Mouse (Mus musculus) kidney, postnatal 36 days (tissue): ENCODE measurements around the gene Gcg.
A peak's percentile ranks its signal among the peaks of the same experiment; 100 is the strongest.

Experiments used
- DNase-seq, 2 experiments: peaks; one replicate each; pipeline ENCODE4 v3.0.0; 2021 to 2022; ENCODE audit warnings: mixed read lengths in 2 of 2

The Gcg gene

DNA sequence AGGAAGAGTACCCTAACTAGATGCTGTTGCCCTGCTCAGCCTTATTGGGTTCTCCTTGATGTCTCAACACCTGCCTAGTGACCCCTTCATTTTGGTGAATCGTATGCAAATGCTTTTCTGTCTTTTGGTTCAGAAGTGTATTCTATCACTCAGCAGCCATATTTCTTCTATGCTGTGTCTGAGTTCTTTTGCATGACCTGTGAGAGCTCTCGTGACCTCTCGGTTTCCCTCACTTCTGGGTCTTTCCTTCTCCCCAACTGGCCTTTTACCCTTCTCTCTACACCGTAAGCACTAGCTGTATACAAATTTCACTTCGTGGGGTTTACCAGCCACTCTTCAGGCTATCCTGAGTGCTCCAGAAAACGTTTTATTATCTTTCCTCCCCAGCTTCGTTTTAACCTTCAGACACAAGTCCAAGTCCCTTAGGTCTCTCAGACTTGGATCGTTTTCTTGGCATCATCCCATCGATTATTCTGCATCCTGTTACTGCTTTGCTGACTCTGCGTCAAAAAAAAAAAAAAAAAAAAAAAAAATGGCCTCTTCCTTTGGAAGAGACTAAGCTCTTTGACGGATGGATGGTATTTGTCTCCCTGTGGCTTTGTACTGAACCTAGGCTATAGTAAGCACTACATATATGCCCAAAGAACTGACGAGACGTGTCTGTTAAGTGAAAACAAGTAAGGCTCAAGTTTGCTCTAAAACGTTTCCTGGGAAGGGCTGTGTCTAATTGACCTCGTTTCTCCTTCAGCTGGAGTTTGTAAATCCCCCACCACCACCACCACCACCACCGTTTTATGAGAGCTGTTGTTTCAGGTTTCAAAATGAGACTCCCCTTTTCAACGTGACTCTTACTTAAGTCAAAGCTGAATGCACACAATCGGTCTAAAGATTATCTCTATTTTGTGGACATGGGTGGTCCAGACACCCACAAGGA lies 23.9 kb downstream of the Gcg start:
- no peak for DNase-seq

GRCm38 (mm10) chr2:62458070-62458469 lies 25.4 kb downstream of the Gcg start:
- no peak for DNase-seq

DNA sequence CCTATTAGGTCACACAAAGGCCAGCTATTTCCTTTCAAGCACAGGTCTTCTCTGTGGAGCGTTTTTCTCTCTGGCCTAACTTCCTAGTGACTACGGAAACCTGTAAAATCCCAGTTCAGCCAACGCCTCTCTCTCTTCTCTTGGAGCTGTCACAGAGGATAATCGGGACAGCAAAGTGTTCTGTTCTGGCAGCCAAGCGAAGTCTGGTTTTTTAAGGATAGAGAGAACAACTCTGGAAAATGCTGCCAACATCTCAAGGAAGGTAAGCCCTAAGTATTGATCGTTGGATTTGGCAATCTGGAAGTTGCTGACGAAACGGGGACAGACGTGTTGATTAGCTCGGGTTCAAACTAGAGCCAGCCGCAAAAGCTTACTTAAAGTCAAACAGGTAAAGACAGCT lies 28.5 kb downstream of the Gcg start:
- no peak for DNase-seq

DNA sequence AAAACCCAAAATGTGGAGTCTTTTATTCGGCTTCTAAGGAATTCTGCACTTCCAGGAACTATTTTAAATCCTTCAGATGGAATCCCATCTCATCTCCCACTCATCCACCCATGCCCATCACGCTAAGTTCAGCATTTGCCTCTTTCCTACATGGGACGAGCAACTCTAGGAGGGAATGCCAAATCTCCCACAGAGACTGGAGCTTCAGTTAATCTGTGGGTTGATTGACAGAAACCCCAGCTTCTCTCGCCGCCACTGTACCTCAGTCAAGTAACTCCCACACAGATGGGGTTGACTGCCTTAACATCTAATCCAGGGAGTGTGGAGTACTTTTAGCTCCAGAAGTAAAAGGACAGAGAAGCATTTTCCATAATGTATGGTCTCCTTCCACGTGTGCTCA lies 29.4 kb downstream of the Gcg start:
- no peak for DNase-seq

GRCm38 (mm10) chr2:62450364-62450763 lies 33.1 kb downstream of the Gcg start:
- no peak for DNase-seq

- no peak for DNase-seq
These were observed 33.6 kb downstream of the Gcg start for GRCm38 (mm10) chr2:62449692-62450346.

DNA sequence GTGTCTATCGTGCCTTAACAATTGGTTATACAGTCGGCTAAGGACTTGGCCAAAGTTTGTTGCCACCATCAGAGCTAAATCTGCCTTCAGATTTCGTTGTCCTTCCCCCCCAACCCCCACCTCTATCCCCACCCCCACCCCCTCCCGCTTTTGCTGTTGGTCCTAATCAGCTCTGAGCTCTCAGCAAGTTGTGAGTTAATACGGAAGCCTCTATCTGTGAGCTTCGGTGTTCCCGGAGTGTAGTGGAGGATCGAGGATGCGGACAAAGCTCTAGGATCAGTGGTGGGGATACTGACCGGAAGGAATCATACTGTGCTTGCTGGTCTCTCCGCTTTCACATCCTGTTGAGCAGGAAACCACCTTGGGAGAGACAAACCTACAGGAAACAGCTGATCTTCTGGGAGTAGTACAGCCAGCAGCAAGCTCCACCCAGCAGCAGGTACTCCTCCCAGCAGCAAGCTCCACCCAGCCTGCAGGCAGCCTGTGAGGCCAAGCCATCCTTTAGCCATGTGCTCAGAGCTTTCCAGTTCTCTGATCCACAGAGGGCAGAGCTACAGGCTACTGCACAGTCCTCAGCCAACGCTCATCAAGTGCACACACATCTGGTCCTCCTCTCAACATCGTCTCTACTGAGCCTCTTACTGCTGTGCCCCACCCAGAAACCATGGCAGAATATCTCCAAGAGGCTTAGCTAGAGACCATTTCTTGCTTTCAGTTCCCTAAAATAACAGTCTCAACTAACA lies 42.5 kb downstream of the Gcg start:
- peak in 1 of 2 experiments; percentile 32 for DNase-seq

- DNase-seq, result no peak
These were observed 43.4 kb downstream of the Gcg start for GRCm38 (mm10) chr2:62440083-62440482.

- no peak for DNase-seq
These were observed 52.1 kb downstream of the Gcg start for GRCm38 (mm10) chr2:62431245-62431795.

- peak in 1 of 2 experiments; percentile 4 for DNase-seq
These were observed 57.5 kb downstream of the Gcg start for GRCm38 (mm10) chr2:62425941-62426340.
